1 mouse cellular context compared by ENCODE assay signal in the genomic region with DNA sequence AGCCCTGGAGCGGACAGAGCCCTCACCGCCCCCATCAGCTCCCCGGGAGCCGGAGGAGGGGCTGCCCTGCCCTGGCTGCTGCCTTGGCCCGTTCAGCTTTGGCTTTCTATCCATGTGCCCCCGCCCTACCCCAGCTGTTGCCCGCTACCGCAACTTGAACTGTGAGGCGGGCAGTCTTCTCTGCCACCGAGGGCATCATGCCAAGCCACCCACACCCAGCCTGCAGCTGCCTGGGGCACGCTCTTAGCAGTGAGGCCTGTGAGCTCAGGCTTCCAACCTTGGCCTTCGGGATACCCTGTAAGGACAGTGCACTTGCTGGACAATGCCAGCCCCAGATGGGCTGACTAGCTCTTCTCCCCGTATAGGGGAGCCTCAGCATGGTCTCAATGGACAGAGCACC.
TF ChIP-seq lines count a peak whose summit lies in the region.

No protein-coding gene starts in this region.

TF ChIP-seq in C2C12, 6 proteins besides CTCF, POLR2A, EP300 and RAD21:
- TF ChIP-seq FOSL1 (IDR thresholded peaks at IDR 0.05; ENCODE audit: insufficient read depth, low read length, poor library complexity, severe bottlenecking) (no peak), USF1 (IDR thresholded peaks at IDR 0.05; ENCODE audit: low read depth) (no peak), MYOD1 (IDR thresholded peaks at IDR 0.05; ENCODE audit: control insufficient read depth, insufficient read length, low read depth) (peak; percentile 87), MAX (IDR thresholded peaks at IDR 0.05) (no peak), MYOG (IDR thresholded peaks at IDR 0.05; ENCODE audit: control insufficient read depth, extremely low read depth, insufficient read length) (no peak), CEBPB (IDR thresholded peaks at IDR 0.05; ENCODE audit: low read depth) (no peak)
